Mouse (Mus musculus): Measurements from ENCODE around the gene Zfp704. TPM values are rescaled to one million over a fixed set of nuclear protein-coding genes. Genes with fewer than 3 reads are reported as not detected.

Zfp704 gene
- polyA plus RNA-seq, 1 experiment = 9.7 TPM

GRCm38 (mm10) chr3:9405341-9405740 is 204.5 kb downstream of the Zfp704 start:
- TF ChIP-seq POLR2A (IDR thresholded peaks at IDR 0.05; ENCODE audit: borderline replicate concordance, extremely low read depth, low read depth, low read length) (no peak), CTCF (IDR thresholded peaks at IDR 0.05; ENCODE audit: insufficient read depth, low read length) (no peak)
- 67% methylated on average over 9 of the region's 9 CpGs for WGBS
- H3K4me1 ChIP-seq (ENCODE audit: control insufficient read depth, insufficient read depth, low read length) = peaks cover 21% of the 10 kb centered on the region
- no peak for DNase-seq
- H3K4me3 ChIP-seq (replicated peaks; ENCODE audit: extremely low read depth, low read depth, low read length) = no peak overlapping the region

- 35% methylated on average over 5 of the region's 5 CpGs for WGBS
- peaks cover 21% of the 10 kb centered on the region for H3K4me1 ChIP-seq (ENCODE audit: control insufficient read depth, insufficient read depth, low read length)
- TF ChIP-seq CTCF (IDR thresholded peaks at IDR 0.05; ENCODE audit: insufficient read depth, low read length) (no peak), POLR2A (IDR thresholded peaks at IDR 0.05; ENCODE audit: borderline replicate concordance, extremely low read depth, low read depth, low read length) (no peak)
These were observed 206.4 kb downstream of the Zfp704 start for GRCm38 (mm10) chr3:9403255-9404050.

DNA sequence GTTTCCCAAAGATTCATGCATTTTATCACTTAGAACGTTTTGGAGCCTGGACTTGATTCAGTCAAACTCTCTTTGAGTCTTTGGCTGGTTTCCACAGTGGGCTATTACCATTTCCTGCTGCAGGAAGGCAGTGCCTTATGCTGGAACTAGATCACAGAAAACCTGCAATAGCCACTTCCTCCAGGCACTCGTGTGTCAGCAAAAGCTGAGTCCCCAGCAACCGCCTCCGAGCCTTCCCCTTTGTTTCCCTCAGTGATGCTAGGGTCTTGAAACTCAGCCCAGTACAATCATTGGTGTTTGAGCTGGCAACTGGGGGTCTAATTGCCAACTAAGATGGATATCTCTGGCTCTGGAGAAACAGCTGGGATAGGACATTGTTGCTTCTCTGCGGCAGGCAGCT is 207.0 kb downstream of the Zfp704 start:
- no peak for TF ChIP-seq CTCF (IDR thresholded peaks at IDR 0.05; ENCODE audit: insufficient read depth, low read length)
- TF ChIP-seq POLR2A (IDR thresholded peaks at IDR 0.05; ENCODE audit: borderline replicate concordance, extremely low read depth, low read depth, low read length) = no peak
- WGBS = 15% methylated on average over 5 of the region's 5 CpGs
- no peak for DNase-seq
- peaks cover 21% of the 10 kb centered on the region for H3K4me1 ChIP-seq (ENCODE audit: control insufficient read depth, insufficient read depth, low read length)
- no peak overlapping the region for H3K4me3 ChIP-seq (replicated peaks; ENCODE audit: extremely low read depth, low read depth, low read length)

More at GRCm38 (mm10) chr3:9403255-9404050, 206.4 kb downstream of the Zfp704 start:
- DNase-seq = no peak
- H3K4me3 ChIP-seq (replicated peaks; ENCODE audit: extremely low read depth, low read depth, low read length) = no peak overlapping the region

DNA sequence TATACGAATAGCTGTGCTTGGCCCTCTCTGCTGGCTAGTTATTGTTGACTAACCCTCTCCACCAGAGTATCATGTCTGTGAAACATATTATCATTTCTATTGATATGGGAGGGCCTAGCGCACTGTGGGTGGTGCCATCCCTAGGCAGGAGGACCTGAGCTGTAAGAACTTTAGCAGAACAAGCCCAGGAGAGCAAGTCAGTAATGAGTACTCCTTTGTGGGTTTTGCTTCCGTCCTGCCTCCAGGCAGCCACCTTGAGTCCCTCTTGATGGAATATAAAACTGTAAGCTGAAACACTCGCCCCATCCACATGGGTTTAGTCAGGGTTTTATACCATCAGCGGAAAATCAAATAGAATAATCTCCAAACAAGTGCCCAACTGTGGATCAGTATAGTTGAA is 207.5 kb downstream of the Zfp704 start:
- Histone ChIP-seq H3K4me3 (replicated peaks; ENCODE audit: extremely low read depth, low read depth, low read length) (no peak overlapping the region), H3K4me1 (ENCODE audit: control insufficient read depth, insufficient read depth, low read length) (peaks cover 21% of the 10 kb centered on the region)
- no peak for DNase-seq
- WGBS = 70% methylated on average over 5 of the region's 5 CpGs
- TF ChIP-seq CTCF (IDR thresholded peaks at IDR 0.05; ENCODE audit: insufficient read depth, low read length) = no peak
- no peak for TF ChIP-seq POLR2A (IDR thresholded peaks at IDR 0.05; ENCODE audit: borderline replicate concordance, extremely low read depth, low read depth, low read length)

DNA sequence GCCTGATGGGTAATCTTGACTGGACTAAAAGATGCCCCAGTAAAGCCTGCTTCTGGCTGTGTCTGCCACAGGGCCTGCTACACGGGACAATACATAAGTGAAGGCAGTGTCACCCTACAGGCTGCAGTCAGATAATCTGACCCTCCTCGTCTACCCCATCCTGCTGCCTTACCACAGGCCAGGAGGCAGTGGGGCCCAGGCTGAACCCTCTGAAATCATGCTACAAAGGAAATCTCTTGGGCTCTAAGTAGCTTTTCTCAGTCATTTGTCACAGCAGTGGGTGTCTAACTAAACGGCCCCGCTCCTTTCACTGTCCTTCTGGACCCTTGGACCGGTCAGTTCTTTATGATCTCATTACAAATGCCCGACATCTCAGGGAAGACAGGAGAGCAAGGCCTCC is 208.2 kb downstream of the Zfp704 start:
- H3K4me3 ChIP-seq (replicated peaks; ENCODE audit: extremely low read depth, low read depth, low read length) = no peak overlapping the region
- no peak for DNase-seq
- no peak for TF ChIP-seq CTCF (IDR thresholded peaks at IDR 0.05; ENCODE audit: insufficient read depth, low read length)
- TF ChIP-seq POLR2A (IDR thresholded peaks at IDR 0.05; ENCODE audit: borderline replicate concordance, extremely low read depth, low read depth, low read length) = no peak
- H3K4me1 ChIP-seq (ENCODE audit: control insufficient read depth, insufficient read depth, low read length) = peaks cover 18% of the 10 kb centered on the region
- WGBS = 74% methylated on average over 6 of the region's 6 CpGs

DNA sequence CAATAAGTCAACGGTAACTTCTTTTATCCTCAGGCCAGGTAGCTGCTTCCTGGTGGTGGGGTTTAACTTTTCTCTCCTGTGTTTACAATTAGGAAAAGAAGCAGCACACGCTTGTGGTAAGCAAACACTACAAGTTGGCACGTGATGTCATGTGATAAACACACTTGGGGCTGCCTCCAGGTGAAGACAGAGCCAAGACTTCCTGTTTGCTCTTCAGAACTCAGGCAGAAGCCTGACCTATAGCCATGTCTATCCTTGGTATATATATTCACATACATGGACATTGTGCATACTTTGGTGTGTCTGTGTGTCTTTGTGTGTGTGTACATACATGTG is 209.0 kb downstream of the Zfp704 start:
- no peak for DNase-seq
- TF ChIP-seq POLR2A (IDR thresholded peaks at IDR 0.05; ENCODE audit: borderline replicate concordance, extremely low read depth, low read depth, low read length) = no peak
- no peak for TF ChIP-seq CTCF (IDR thresholded peaks at IDR 0.05; ENCODE audit: insufficient read depth, low read length)
- H3K4me1 ChIP-seq (ENCODE audit: control insufficient read depth, insufficient read depth, low read length) = peaks cover 16% of the 10 kb centered on the region
- no peak overlapping the region for H3K4me3 ChIP-seq (replicated peaks; ENCODE audit: extremely low read depth, low read depth, low read length)
- 1% methylated on average over 3 of the region's 3 CpGs for WGBS

DNA sequence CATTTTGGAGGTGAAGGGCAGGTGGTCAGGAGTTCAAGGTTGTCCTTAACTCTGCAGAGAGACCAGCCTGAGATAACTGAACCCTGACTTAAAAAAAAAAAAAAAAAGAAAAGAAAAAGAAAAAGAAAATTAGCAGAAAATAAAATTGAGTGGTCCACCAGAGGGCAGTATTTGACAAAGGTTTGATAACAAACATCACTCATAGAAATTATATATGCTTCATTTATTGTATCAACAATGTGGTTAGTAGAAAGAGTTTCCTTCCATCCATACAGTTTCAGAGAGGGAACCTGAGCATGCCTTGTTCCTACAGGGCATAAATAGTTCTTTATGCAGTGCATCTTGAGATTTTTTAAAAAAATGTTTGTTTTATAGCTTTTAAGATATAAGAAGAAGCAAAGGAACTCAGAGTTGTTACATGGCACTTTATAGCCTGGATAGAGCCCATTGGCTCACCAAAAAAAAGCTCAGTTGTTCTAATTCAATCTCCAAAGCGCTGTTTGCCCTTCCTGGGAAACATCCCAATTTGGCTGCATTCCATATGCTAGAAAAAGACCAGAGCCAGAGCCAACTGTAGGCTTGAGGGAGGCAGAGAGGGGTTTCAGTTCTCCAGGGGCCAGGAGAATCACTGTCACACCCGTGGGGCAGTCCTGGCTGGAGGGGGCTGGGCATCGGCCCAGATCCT is 209.5 kb downstream of the Zfp704 start:
- 13% methylated on average over 3 of the region's 3 CpGs for WGBS
- no peak for DNase-seq
- TF ChIP-seq CTCF (IDR thresholded peaks at IDR 0.05; ENCODE audit: insufficient read depth, low read length) (no peak), POLR2A (IDR thresholded peaks at IDR 0.05; ENCODE audit: borderline replicate concordance, extremely low read depth, low read depth, low read length) (no peak)
- Histone ChIP-seq H3K4me3 (replicated peaks; ENCODE audit: extremely low read depth, low read depth, low read length) (no peak overlapping the region), H3K4me1 (ENCODE audit: control insufficient read depth, insufficient read depth, low read length) (peaks cover 16% of the 10 kb centered on the region)

- WGBS = 69% methylated on average over 5 of the region's 5 CpGs
- TF ChIP-seq POLR2A (IDR thresholded peaks at IDR 0.05; ENCODE audit: borderline replicate concordance, extremely low read depth, low read depth, low read length) = no peak
- TF ChIP-seq CTCF (IDR thresholded peaks at IDR 0.05; ENCODE audit: insufficient read depth, low read length) = no peak
- H3K4me3 ChIP-seq (replicated peaks; ENCODE audit: extremely low read depth, low read depth, low read length) = no peak overlapping the region
- H3K4me1 ChIP-seq (ENCODE audit: control insufficient read depth, insufficient read depth, low read length) = peaks cover 16% of the 10 kb centered on the region
- no peak for DNase-seq
These were observed 211.6 kb downstream of the Zfp704 start for GRCm38 (mm10) chr3:9398271-9398670.
